Mouse (Mus musculus): ENCODE results near the gene Tex10. TPM values are rescaled to one million over a fixed set of nuclear protein-coding genes. Genes with fewer than 3 reads are reported as not detected.
A peak's percentile ranks its signal among the peaks of the same experiment; 100 is the strongest.

The Tex10 gene
- polyA plus RNA-seq (2016; fragmentation: Nextera tagmentation; extraction: Ambion mirVana): 58.5 and 62.5 TPM in 2 replicates

- Histone ChIP-seq H3K4me2 (peak within 1 kb of the TSS; percentile 76), H3K9ac (peak within 1 kb of the TSS; percentile 92), H3K27ac (peak within 1 kb of the TSS; percentile 82), H3K9me3 (no peaks in the 10 kb centered on the region), H3K36me3 (replicated peaks) (peaks cover 8% of the 10 kb centered on the region), H3K4me1 (peaks cover 20% of the 10 kb centered on the region), H3K4me3 (replicated peaks) (peak within 1 kb of the TSS; percentile 80), H3K27me3 (no peaks in the 10 kb centered on the region)
- under 1% methylated on average over 89 of the region's 89 CpGs for WGBS
- ATAC-seq (ENCODE audit: low FRiP score): peak; percentile 97
Measured at GRCm38 (mm10) chr4:48472792-48473650, at the start of gene Tex10. Gene Tex10 (minus strand): TSS chr4:48473459.

- H3K4me1 ChIP-seq: no peaks in the 10 kb centered on the region
- H3K27ac ChIP-seq: no peak overlapping the region
- no peaks in the 10 kb centered on the region for H3K36me3 ChIP-seq (replicated peaks)
- 0 out of 2 replicates have a peak, but pooled peaks cover 3% of the 10 kb centered on the region for H3K9me3 ChIP-seq
- H3K4me3 ChIP-seq (replicated peaks): no peak overlapping the region
- WGBS: 66% methylated on average over 2 of the region's 2 CpGs
- no peak overlapping the region for H3K4me2 ChIP-seq
- H3K9ac ChIP-seq: no peak overlapping the region
- H3K27me3 ChIP-seq: no peaks in the 10 kb centered on the region
- no peak for ATAC-seq (ENCODE audit: low FRiP score)
Measured at GRCm38 (mm10) chr4:48510861-48511260, 37.6 kb upstream of the Tex10 start.

- Histone ChIP-seq H3K27me3 (no peaks in the 10 kb centered on the region), H3K27ac (no peak overlapping the region), H3K9ac (no peak overlapping the region), H3K36me3 (replicated peaks) (no peaks in the 10 kb centered on the region), H3K4me1 (peaks cover 5% of the 10 kb centered on the region), H3K4me3 (replicated peaks) (no peak overlapping the region), H3K4me2 (no peak overlapping the region), H3K9me3 (no peaks in the 10 kb centered on the region)
- ATAC-seq (ENCODE audit: low FRiP score): no peak
- WGBS: 93% methylated on average over 2 of the region's 2 CpGs
Measured at GRCm38 (mm10) chr4:48492510-48492909, 19.3 kb upstream of the Tex10 start.

DNA sequence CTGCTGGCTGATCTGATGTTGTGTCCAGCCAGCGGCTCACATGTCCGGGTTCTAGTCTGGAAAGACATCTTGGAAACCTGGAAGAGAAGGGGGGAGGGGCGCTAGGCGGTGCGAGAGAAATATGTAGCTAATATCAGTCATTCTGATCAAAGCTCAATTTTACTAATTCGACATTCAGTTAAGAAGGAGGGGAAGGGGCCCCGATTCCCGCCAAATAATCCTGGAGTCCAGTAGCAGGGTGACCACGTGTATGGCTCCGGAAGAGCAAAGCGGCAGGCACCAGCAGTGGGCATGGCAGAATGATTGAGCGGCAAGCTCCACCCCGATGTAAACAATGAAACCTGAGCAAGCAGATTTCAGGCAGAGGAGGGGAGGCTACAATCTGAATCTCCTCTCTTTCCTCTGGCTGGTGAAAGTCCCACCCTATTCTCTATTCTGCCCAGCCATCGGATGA lies 18.1 kb upstream of the Tex10 start:
- H3K9me3 ChIP-seq: no peaks in the 10 kb centered on the region
- peak; percentile 58; the same call in 1 of the 2 replicates for ATAC-seq (ENCODE audit: low FRiP score)
- no peak overlapping the region for H3K9ac ChIP-seq
- no peak overlapping the region for H3K27ac ChIP-seq
- WGBS: 12% methylated on average over 14 of the region's 14 CpGs
- H3K27me3 ChIP-seq: no peaks in the 10 kb centered on the region
- peak overlapping the region; percentile 48 for H3K4me2 ChIP-seq
- peaks cover 5% of the 10 kb centered on the region for H3K4me1 ChIP-seq
- H3K36me3 ChIP-seq (replicated peaks): no peaks in the 10 kb centered on the region
- peak overlapping the region; percentile 32 for H3K4me3 ChIP-seq (replicated peaks)

DNA sequence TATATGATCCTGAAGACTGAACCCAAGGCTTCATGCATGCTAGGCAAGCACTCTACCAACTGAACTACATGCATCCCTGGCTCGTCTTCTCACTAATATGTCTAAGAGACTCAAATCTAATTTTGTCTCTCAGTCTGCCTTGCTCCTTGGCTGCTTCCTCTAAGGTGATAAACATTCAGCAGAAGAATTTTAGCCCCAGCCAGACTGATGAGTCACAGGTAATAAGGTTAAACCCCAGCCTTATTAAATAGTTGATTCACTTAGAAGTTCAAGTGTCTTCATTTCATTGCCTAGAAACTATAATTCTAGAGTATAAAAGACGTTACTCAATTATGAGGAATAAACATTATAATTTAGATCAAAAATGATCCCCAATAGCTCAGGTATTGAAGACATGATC lies 15.7 kb upstream of the Tex10 start:
- Histone ChIP-seq H3K4me1 (peaks cover 5% of the 10 kb centered on the region), H3K4me2 (no peak overlapping the region), H3K36me3 (replicated peaks) (no peaks in the 10 kb centered on the region), H3K27ac (no peak overlapping the region), H3K4me3 (replicated peaks) (no peak overlapping the region), H3K9ac (no peak overlapping the region), H3K27me3 (no peaks in the 10 kb centered on the region), H3K9me3 (no peaks in the 10 kb centered on the region)
- no peak for ATAC-seq (ENCODE audit: low FRiP score)
- WGBS: 90% methylated on average over 2 of the region's 2 CpGs

DNA sequence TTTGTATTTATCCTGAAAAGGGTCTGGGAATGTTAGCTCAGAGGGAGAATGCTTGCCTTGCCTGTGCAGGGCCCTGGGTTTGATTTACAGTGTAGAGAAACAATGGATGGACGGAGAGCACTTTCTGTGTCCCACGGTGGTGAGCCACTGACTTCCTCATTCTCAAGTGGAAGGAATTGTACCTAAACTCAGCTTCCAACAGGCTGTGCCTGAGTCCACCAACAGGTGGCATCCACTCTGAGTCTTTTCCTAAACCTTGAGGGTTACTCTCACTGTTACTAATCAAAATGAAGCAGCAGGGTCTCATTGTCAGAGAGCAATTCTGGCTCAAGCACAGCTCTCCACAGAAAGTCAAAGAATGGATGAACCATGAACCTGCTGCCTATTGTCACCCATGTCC lies 8.0 kb upstream of the Tex10 start:
- no peak for ATAC-seq (ENCODE audit: low FRiP score)
- WGBS: 49% methylated on average over 2 of the region's 2 CpGs
- Histone ChIP-seq H3K27ac (no peak overlapping the region), H3K36me3 (replicated peaks) (no peaks in the 10 kb centered on the region), H3K27me3 (no peaks in the 10 kb centered on the region), H3K4me2 (no peak overlapping the region), H3K4me3 (replicated peaks) (no peak overlapping the region), H3K9me3 (0 out of 2 replicates have a peak, but pooled peaks cover 5% of the 10 kb centered on the region), H3K9ac (no peak overlapping the region), H3K4me1 (no peaks in the 10 kb centered on the region)

DNA sequence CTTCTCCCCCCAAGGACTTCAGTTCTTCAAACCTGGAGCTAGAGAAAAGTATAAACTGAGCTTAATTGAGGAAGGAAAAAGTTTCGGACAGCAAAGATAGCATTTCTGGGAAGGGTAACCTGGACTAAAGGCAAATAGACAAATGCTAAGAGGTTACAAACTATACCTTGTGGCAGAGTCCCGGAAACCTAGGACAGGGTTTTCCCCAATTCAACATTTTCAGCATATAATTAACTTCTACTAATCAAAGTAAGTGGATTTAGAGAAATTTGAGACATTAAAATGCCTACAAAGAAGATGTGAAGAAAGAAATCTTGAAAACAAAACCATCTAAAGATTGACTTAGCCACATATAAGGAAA lies 372 bp upstream of the Tex10 start:
- Histone ChIP-seq H3K27ac (peak overlapping the region; percentile 82; the same call in 1 of the 2 replicates), H3K27me3 (no peaks in the 10 kb centered on the region), H3K36me3 (replicated peaks) (peaks cover 2% of the 10 kb centered on the region), H3K4me1 (peaks cover 20% of the 10 kb centered on the region), H3K9ac (no peak overlapping the region), H3K4me3 (replicated peaks) (peak overlapping the region; percentile 80), H3K4me2 (peak overlapping the region; percentile 76), H3K9me3 (0 out of 2 replicates have a peak, but pooled peaks cover under 1% of the 10 kb centered on the region)
- ATAC-seq (ENCODE audit: low FRiP score): no peak
- 80% methylated on average over 2 of the region's 2 CpGs for WGBS

DNA sequence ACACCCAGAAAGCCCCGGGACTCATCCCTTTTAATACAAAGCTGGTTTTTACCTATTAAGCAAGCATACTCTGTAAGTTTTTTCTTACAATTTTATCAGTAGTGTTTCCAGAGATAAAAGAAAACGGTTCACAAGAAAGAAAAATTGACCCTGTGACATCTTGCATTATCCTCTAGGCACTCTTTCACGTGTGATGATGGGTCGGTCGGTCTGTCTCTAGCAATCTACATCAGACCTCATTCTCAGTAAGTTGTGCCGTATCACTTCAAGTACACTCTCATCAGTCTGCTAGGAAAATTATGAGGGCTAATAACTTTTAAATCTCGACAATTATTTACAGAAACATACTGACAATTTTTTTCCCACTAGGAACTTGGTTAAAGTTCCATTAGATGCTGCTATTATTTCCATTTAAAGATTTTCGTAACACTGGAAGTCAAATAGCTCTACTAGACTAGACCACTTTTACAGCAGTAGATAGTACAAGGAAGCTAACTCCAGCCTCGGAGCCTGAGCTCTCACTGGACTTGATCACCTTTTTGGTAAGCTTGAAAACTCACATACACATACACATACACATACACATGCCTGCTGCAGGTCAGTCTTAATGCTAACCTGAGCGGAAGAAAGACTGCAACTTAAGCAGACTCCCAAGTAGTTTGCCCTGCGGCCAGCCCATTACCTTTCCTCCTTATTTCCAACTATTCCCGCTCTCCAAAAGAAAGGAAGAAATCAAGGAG lies 1.0 kb downstream of the Tex10 start:
- Histone ChIP-seq H3K36me3 (replicated peaks) (peaks cover 12% of the 10 kb centered on the region), H3K9ac (peak overlapping the region; percentile 92), H3K27ac (no peak overlapping the region), H3K4me2 (peak overlapping the region; percentile 76), H3K4me3 (replicated peaks) (peak overlapping the region; percentile 80), H3K9me3 (no peaks in the 10 kb centered on the region), H3K27me3 (no peaks in the 10 kb centered on the region), H3K4me1 (peaks cover 20% of the 10 kb centered on the region)
- WGBS: 23% methylated on average over 12 of the region's 12 CpGs
- ATAC-seq (ENCODE audit: low FRiP score): no peak

- Histone ChIP-seq H3K27me3 (no peaks in the 10 kb centered on the region), H3K9me3 (no peaks in the 10 kb centered on the region), H3K27ac (no peak overlapping the region), H3K4me2 (peak overlapping the region; percentile 29; the same call in 1 of the 2 replicates), H3K9ac (no peak overlapping the region), H3K36me3 (replicated peaks) (peaks cover 22% of the 10 kb centered on the region), H3K4me3 (replicated peaks) (no peak overlapping the region), H3K4me1 (peaks cover 20% of the 10 kb centered on the region)
- no peak for ATAC-seq (ENCODE audit: low FRiP score)
- WGBS: 59% methylated on average over 1 of the region's 1 CpGs
Measured at GRCm38 (mm10) chr4:48470977-48471376, 2.3 kb downstream of the Tex10 start.

GRCm38 (mm10) chr4:48461060-48461459 lies 12.2 kb downstream of the Tex10 start:
- Histone ChIP-seq H3K9ac (no peak overlapping the region), H3K4me3 (replicated peaks) (no peak overlapping the region), H3K9me3 (no peaks in the 10 kb centered on the region), H3K36me3 (replicated peaks) (peaks cover 44% of the 10 kb centered on the region), H3K4me1 (no peaks in the 10 kb centered on the region), H3K4me2 (no peak overlapping the region), H3K27me3 (no peaks in the 10 kb centered on the region), H3K27ac (no peak overlapping the region)
- no peak for ATAC-seq (ENCODE audit: low FRiP score)
- WGBS: 85% methylated on average over 1 of the region's 1 CpGs

GRCm38 (mm10) chr4:48458436-48458835 lies 14.8 kb downstream of the Tex10 start:
- Histone ChIP-seq H3K4me3 (replicated peaks) (no peak overlapping the region), H3K27ac (no peak overlapping the region), H3K36me3 (replicated peaks) (peaks cover 49% of the 10 kb centered on the region), H3K27me3 (no peaks in the 10 kb centered on the region), H3K9me3 (no peaks in the 10 kb centered on the region), H3K4me1 (no peaks in the 10 kb centered on the region), H3K9ac (no peak overlapping the region), H3K4me2 (no peak overlapping the region)
- ATAC-seq (ENCODE audit: low FRiP score): no peak
- WGBS: 96% methylated on average over 6 of the region's 6 CpGs

- Histone ChIP-seq H3K36me3 (replicated peaks) (peaks cover 54% of the 10 kb centered on the region), H3K4me2 (no peak overlapping the region)
- WGBS: 98% methylated on average over 2 of the region's 2 CpGs
Measured at GRCm38 (mm10) chr4:48454106-48454773, 19.0 kb downstream of the Tex10 start.

More at GRCm38 (mm10) chr4:48454106-48454773, 19.0 kb downstream of the Tex10 start:
- Histone ChIP-seq H3K27me3 (no peaks in the 10 kb centered on the region), H3K9ac (no peak overlapping the region), H3K27ac (no peak overlapping the region), H3K4me3 (replicated peaks) (no peak overlapping the region), H3K4me1 (no peaks in the 10 kb centered on the region), H3K9me3 (no peaks in the 10 kb centered on the region)
- no peak for ATAC-seq (ENCODE audit: low FRiP score)

Measured in forebrain, embryonic 12.5 days (tissue).